Mouse (Mus musculus): Measurements from ENCODE around the gene Akap5.

Akap5 gene

DNA sequence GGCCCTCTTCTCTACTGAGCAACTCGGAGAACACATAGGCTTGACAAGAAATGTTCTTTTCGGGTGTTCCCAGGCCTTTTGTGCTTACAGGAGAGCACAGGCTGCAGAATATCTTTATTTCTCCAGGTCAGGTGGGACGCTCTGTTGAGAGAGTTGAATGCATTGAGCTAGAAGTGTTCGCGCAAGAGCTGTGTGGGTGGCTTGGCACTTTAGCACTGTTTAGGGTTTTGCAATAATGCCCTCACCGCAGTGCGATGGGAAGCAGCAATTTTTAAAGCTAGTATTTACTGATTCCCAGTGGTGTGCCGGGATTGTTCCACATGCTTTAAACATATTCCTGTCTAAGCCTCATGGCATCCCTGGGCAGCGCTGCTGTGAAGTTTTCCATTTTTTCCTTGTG, 13.5 kb upstream of the Akap5 start:
- no peak for DNase-seq

DNA sequence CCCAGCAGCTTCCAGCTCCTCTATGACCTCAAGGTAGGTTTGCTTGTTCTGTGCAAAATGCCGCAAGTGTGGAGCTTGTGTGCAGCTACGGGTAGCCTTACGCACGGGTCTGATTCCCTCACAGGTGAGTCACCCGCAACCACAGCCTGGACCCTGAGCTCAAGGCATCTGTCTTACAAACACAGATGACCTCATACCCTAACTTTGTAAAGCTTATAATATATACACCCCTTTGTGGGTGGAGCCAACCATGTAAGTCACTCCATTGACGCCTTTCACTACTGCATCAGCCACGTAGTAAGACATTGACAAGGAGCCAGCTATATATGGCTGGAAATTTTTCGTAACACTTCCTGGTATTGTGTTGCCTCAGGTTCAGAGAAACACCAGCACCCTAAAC, 12.7 kb upstream of the Akap5 start:
- DNase-seq = no peak

DNA sequence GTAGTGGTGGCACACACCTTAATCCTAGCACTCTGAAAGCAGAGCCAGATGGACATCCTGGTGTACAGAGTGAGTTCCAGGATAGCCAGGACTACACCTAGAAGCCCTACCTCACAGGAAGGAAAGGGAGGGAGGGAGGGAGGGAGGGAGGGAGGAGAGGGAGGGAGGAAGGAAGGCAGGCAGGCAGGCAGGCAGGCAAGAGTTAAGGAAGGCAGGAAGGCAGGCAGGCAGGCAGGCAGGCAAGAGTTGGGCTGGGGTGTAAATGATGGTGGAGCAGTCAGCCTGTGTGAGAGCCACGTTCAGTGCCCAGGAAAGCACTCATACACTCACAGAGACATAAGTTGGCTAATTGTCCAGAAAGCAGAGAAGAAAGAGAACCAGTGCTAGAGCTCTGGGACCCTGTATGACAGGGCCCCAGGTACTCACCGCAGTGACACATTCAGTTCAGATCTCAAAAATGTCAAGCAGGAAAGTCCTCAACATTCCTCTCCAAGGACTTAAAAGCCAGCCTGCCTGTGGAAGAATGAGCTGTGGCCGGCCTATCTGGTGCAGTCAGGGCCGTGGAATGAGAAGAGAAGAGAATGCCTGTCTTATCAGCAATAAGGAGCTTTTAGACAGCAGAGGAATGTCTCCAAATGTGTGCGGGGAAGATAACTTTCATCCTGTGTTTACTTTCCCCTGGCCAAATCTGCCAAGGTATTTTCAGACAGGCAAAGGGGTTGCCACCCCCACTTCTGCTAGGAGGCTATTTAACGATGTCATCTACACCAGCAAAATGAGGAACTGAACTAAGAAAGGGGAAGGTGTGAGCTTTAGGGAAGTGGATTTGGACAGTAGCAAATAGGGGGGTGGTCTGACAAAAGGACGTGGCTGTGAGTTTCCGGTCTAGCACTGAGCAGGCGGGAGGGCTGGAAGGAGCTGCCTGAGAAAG, 6.1 kb upstream of the Akap5 start:
- DNase-seq = peak; percentile 69

DNA sequence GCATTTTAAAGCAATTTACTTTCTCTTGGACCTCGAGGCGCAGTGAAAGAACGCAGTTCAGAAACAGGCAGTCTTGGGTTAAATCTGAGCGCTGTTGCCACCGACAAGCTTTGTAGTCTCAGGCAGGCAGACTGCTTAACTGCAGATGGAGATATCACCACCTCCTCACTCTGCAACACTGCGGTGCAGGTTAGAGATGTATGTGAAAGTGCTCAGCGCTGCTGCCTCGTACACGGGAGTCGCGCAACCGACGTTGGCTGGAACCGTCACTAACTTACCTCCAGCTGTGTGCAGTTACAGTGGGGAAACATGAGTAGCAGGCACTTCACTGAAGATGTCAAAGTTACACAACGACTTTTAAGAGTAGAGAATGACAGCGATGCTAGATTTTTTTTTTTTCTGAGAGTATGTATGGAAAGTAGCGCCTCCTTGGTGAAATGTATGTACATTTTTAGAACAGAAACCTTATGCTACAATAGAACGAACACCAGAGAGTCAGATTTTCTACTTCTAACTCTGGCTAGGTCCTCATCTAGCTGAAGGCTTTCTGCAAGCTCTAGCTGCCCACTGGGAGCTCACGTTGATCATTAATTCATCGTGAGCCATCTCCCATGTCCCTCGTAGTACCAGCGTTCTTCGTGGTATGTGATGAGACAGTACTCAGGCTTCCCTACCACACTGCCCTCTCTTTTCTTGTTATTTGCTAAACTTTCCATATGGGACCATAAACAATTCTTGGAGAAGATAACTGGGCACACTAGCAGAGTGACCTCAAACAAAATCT, 1.9 kb downstream of the Akap5 start:
- DNase-seq = no peak

DNA sequence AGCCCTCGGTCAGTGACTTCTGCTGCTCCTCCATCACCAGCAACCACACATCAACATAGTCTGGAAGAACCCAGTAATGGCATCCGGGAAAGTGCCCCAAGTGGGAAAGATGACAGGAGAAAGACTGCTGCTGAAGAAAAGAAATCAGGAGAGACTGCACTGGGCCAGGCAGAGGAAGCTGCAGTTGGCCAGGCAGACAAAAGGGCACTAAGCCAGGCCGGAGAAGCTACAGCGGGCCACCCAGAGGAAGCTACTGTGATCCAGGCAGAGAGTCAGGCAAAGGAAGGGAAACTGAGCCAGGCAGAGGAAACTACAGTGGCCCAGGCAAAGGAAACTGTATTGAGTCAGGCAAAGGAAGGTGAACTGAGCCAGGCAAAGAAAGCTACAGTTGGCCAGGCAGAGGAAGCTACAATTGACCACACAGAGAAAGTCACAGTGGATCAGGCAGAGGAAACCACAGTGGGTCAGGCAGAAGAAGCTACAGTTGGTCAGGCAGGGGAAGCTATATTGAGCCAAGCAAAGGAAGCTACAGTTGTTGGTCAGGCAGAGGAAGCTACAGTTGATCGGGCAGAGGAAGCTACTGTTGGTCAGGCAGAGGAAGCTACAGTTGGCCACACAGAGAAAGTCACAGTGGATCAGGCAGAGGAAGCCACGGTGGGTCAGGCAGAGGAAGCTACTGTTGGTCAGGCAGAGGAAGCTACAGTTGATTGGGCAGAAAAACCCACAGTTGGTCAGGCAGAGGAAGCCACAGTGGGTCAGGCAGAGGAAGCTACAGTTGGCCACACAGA, 4.1 kb downstream of the Akap5 start:
- no peak for DNase-seq

DNA sequence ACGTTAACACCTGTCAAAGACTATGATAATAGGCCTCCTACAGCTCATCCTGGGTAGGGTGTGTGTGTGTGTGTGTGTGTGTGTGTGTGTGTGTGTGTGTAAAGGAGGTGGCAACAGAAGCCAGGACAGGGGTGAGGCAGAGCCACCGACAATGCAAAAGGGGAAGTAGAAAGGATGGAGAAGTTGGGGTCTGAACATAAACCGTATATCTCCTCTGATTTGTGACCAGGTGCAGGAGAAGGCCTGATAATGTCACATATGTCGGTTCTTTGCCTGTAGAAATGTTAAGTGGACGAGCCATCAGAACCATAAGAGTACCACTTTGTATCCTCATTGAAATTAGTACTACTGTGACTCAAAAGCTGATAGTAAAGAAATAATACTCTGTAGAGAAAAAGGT, 9.0 kb downstream of the Akap5 start:
- DNase-seq = no peak

DNA sequence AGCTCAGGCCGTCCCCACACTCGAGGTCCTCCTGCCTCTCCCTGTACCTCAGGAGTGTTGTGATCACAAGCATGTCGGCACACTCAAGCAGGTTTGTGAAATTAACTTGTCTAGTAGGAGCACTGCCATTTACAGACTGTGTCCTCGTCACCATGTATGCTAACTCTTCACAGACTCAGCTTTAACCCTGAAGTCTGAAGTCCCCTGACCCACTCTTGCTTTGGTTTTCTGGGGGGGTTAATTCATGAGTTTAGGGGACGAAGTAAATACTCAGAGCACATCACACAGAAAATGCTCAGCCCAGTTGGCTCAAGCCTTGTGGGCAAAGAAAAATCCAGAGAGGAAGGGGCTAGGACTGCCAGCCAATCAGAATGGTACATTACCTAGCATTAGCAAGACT, 10.9 kb downstream of the Akap5 start:
- no peak for DNase-seq

DNA sequence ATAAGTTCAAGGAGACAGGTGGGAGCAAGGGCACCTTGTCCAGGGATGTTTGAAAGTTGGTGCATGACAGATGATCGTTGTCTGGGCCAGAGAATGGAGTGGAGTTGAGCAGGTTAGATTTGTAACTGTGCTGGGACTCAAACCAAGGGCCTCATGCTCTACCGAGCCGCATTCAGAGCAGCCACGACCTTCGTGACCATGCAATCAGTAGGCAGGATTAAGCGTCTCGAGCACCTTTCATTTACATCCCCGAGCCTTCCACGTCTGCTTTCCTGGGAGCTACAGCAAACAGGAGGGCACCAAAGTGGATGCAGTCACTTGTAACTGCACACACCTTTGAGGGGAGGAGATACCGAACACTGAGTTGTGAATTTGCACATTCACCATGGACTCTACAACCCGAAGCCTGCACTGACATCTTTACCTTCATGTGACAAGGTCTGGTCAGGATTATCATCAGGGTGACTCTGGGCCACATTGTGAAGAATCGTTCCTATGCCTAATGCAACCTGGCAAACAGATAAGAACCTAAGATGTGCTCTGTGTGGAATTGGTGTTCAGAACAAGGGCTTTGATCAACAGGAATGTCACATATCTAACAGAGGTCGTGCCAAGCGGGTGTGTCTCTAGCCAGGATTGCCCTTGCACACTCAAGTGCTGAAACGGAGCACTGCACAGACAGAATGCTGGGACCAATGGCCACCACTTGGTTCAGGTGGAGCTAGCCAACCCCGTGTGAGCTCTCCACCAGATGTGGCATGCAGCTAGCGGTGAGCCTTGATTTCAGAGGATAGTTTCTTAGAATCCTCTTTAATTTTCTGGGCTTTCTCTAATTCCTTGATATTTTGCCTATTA, 11.6 kb downstream of the Akap5 start:
- DNase-seq = no peak

DNA sequence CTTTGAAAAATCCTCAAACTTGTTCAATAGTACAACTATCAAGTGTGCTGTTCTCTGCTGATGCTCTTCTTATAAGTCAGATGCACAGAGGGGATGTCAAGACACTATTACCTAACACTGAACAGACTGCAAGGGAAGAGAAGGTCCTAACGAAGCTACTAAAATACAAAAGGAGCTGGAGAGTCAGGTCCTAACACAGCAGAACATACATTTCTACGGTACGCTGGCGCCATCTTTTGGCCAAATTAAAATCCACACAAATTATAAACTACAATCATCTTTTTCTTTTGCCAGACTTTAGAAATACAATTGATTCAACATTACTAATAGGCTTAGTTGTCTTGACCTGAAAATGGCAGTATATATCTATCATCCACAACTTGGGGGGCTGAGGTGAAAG, 16.4 kb downstream of the Akap5 start:
- peak; percentile 45 for DNase-seq

DNA sequence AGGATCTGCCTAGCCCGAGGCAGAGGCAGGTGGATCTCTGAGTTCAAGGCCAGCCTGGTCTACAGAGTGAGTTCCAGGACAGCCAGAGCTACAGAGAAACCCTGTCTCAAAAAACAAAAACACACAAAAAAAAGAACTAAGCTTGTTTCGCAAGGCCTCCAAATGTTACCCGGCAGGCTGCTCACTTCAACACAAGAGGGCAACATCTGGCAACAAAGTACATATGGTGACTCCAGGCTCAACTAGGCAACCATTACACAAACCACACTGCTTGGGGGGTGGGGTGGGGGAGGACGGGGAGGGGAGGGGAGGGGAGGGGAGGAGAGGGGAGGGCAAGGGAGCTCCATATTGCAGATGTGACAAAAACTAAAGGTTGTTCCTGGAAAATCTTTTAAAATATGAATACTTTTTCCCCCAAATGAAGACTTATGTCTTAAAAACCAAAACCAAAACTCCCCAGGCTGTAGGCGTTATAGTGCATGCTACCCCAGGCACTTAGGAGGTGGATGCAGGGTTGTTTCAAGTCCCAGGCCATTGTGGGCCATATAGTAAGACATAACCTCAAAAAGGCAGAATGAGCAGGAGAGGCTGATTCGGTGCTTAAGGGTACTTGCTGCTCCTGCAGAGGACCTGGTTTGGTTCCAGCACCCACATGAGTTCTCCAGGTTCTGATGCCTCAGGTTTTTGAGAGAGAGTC, 21.2 kb downstream of the Akap5 start:
- DNase-seq = peak; percentile 29

DNA sequence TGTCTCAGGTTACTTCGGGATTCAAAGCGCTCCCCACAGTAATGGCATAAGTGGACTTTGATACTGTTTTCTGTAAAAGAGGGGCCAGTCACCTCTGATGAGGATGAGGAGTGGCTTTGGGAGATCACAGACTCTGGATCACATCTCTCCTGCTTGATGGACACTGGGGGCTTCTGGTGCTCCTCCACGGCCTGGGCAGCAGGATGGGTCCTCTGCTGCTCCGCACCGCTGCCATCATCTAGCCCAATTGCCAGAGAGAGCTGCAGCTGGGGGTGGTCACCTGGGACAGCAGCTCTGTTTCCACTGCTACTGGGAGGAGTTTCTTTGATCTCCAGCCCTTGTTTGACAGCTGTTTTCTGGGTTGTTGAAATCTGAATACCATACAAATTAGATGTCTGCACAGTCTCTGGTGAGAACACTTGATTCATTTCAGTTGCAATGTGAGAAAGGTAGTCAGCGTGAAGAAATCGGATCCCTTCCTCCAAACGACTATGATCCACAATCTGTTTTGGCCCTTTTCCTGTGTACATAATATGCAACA, 25.1 kb downstream of the Akap5 start:
- no peak for DNase-seq

DNA sequence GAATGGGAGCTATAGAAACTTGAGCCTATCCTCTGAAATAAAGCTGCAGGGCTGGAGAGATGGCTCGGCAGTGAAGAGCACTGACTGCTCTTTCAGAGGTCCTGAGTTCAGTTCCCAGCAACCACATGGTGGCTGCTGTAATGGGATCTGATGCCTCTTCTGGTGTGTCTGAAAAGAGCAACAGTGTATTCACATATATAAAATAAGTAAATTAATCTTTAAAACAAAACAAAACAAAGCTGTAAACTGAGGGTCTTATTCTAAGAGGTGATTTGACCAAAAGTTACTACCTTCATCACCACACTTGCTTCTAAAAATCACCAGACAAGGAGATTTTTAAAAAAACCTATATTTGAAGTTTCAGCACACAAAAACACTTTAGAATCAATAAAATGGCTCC, 36.2 kb downstream of the Akap5 start:
- no peak for DNase-seq

DNA sequence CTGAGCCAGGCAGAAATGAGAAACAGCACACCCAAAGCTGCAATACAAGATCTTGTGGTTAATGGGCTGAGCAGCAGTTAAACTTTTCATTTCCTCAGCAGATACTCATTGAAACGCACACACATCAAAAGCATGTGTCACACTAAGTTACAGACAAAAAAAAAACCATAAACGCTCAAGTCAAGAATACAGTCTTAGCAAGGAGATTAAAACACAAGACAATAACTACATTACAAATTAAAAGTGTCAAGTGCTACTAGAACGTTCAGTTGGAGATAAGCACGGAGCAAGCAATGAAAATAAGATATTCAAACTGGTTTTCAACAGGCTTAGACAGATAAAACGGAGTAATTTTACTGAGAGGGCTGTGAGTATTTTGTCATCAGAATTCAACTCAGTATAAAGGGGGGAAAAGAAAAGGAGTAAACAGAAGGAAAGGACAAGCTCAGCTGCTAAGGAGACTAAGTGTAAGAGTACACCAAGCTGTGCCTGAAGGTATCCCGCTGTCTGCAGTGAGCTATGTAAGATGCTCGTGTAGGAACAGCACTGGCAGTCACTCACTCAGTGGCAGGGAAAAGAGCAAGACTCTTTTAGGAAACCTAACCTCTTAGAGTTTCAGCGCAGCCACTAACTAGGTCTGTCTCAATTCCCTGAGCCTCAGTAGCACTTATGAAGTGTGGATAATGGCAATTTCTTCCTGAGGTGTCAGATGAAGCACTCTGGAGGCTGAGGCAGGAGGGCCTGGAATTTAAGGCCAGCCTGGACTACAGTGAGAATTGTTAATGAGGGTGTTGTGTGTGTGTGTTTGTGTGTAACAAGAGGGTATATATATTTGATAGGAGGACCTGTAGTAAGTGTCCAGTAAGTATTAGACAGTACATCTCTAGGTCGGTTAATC, 37.0 kb downstream of the Akap5 start:
- DNase-seq = no peak

DNA sequence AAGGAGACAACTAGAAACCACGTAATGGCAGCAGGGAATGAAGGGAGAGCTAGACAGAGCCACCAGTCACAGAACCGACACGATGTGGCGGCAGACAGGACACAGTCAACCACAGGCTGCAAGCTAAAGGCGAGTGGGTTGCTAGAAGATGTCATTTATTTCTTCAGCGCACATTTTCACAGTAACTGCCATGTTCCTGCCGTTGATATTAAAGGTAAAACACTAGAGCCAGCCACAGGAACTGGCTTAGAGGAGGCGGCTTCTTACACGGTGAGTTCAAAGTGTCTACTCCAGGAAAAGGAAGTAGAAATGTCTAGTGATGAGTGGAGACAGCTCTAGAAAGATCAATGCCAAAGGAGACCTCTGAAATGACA, 37.6 kb downstream of the Akap5 start:
- DNase-seq = no peak

DNA sequence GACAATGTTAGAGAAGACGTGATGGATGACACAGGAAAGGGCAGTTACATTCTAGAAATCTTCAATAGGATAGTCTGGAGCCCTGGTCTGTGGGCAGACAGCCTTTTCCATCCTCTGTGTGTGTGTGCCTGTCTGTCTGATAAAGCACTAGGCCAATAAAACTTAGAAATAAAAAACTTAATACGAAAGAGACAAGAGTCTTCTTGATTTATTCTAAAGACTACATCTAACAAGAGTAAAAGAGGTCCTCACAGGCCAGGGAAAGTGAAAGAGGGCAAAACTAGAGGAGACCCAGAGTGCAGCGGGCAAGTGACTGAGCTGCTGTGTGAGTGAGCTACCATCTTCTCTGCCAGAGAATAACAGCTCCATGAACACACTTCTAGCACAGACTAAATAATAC, 41.6 kb downstream of the Akap5 start:
- DNase-seq = no peak

DNA sequence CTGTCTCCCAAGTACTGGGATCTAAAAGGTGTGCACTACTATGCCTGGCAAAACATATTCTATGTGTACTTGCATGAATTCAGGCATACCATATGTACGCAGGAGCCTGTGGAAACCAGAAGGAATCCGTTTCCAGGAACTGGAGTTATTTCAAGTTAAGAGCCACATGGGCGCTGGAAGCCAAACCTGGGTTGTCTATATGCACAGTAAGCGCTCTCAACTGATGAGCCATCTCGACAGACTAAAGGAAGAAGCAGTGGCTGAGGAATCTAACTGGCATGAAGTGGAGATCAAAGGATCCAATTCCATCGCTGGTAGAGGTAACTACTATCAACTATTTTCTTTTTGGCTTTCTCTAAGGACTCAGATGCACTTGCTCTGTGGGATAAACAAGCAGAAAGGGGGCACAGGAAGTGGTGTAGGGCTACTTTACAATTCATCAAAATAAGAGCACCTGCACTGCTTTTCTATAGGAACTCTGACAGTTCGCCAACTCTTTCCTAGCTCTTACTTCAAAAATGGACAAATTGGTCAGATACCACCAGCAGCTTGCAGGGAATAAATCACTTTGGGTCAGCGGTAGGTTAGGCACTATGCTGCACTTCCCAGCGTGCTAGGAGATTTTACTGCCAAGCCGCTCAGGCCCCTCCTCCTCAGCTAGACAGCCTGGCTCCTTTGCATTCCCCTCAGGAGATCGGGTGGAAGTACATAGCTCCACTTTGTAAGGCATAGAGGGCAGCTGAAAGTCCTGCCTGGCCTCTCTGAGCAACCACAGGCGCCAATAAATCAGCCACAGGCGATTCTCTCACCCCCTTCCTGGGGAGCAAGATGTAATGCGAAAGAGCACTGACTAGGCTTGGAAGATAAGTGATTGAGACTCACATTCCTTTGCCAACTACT, 42.7 kb downstream of the Akap5 start:
- DNase-seq = peak; percentile 41

DNA sequence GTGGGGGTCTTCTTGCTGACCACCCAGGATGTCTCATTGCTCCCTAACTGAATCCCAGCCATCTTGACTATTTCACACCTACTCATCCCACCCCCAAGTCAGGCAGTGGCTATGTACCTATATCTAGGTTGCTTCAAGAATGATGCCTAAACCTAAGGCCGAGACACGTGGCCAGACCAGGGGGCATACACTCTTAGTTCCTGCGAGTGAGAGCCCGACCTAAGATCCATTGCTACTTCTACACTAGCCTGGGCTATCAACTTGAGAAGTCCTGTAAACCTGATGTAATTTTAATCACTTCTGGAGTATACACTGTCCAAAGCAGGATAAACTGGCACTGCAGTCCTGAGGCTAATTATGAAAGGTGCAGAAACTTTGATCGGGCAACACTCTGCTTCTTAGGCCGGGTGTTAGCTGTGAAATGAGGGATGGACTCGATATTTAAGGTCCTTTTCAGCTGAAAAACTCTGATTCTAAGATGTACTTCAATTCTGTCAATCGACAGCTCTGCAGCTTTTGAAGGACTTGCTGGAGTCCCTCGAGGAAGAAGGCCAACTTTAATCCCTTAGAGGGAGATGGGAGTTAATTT, 43.6 kb downstream of the Akap5 start:
- DNase-seq = no peak

DNA sequence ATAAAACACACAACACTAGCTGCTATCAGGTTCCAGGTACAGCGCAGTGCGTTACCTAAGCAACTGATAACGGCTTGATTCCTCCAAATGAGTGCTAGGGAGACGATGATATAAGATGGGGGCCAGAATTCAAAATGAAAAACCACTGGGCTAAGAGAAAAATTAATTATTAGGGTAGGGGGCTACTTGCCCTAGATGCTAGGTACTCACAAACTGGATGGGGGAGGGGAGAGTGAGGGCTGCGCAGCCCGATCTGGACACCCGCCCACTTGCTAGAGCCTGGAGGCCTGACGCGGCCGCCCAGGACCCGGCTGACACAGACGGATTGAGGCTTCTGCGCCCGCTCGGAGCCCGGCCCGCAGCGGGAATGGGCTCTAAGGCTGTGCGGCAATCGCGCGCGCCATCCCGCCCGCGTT, 44.1 kb downstream of the Akap5 start:
- DNase-seq = peak; percentile 73

All from liver (tissue).